Comparison of ENCODE assay signal across 8 mouse cellular contexts in the genomic region with DNA sequence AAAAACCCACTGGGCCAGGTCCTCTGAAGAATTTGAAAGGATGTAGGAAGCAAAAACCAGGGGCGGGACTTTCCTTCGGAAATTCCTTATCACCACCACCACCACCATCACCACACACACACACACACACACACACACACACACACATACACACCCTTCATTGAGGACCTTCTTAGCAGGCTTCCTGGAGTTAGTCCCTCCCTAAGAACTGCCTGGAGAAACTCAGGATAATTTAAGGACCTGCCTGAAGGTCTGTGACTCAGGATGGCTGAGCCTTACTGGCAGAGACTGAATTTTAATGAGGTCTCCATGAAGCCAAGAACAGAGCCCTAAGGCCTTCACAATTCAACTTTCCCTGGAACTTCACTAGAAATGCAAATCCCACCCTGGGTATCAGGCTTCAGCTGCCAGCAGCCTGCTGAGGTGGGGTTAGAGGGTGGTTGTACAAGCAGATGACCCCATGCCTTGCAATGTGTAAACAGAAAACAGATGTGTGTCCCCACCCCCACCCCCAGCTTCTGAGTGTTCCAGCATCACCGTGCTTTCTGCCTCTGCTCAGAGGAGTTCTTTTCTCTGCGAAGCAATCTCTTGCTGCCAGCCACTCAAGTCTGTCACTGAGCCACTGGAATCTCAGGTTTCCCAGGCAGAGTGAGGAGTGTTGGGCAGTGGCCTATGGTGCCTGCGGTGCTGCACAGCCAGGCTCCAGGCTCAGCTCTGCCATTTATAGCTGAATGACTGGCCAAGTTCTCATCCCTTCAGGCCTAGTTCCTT. TPM values are rescaled to one million over a fixed set of nuclear protein-coding genes. Genes with fewer than 3 reads are reported as not detected.
A peak's percentile ranks its signal among the peaks of the same experiment; 100 is the strongest.
DNase-seq lines count a peak whose midpoint lies in the region; ATAC-seq lines count a peak whose summit lies in the region.

No protein-coding gene starts in this region.

- H3K36me3 ChIP-seq in embryonic facial prominence, embryonic 12.5 days = no peaks in the 10 kb centered on the region
- no peaks in the 10 kb centered on the region for H3K36me3 ChIP-seq in heart, embryonic 16.5 days (ENCODE audit: control insufficient read depth, insufficient read depth)
- no peaks in the 10 kb centered on the region for H3K36me3 ChIP-seq in limb, embryonic 13.5 days
- no peaks in the 10 kb centered on the region for H3K36me3 ChIP-seq in stomach, embryonic 16.5 days (ENCODE audit: control insufficient read depth, insufficient read depth, low read length)

- DNase-seq in adrenal gland, adult (ENCODE audit: inconsistent age in 2 of 2, low spot score in 1 of 2) = peak; percentile 20 to 53
- no peak for DNase-seq in adrenal gland, adult 8-10 months
- DNase-seq in cerebellum, postnatal 4 days (ENCODE audit: low spot score in 2 of 2) = no peak
- DNase-seq in ovary, postnatal 14 days (ENCODE audit: low spot score) = no peak

- H3K4me1 ChIP-seq in embryonic facial prominence, embryonic 12.5 days = peaks cover 38% of the 10 kb centered on the region
- H3K4me1 ChIP-seq in heart, embryonic 16.5 days (ENCODE audit: control insufficient read depth, insufficient read depth, low read length) = peaks cover 32% of the 10 kb centered on the region
- peaks cover 37% of the 10 kb centered on the region for H3K4me1 ChIP-seq in limb, embryonic 13.5 days
- H3K4me1 ChIP-seq in stomach, embryonic 16.5 days (ENCODE audit: control insufficient read depth, insufficient read depth, low read length) = peaks cover 8% of the 10 kb centered on the region

- peak; percentile 72 for ATAC-seq in embryonic facial prominence, embryonic 12.5 days (ENCODE audit: insufficient number of reproducible peaks, insufficient read depth, low FRiP score, low TSS enrichment)
- no peak; the same call in 1 of the 2 replicates for ATAC-seq in heart, embryonic 16.5 days (replicated peaks; ENCODE audit: extremely low read depth, insufficient read depth, low FRiP score)
- peak; percentile 85 for ATAC-seq in limb, embryonic 13.5 days (ENCODE audit: low FRiP score, low read depth)
- peak; percentile 44; the same call in 1 of the 2 replicates for ATAC-seq in stomach, embryonic 16.5 days (ENCODE audit: insufficient read depth, low FRiP score)

- no peaks in the 10 kb centered on the region for H3K27me3 ChIP-seq in embryonic facial prominence, embryonic 12.5 days
- H3K27me3 ChIP-seq in heart, embryonic 16.5 days (ENCODE audit: control insufficient read depth, insufficient read depth, low read length) = no peaks in the 10 kb centered on the region
- no peaks in the 10 kb centered on the region for H3K27me3 ChIP-seq in limb, embryonic 13.5 days
- H3K27me3 ChIP-seq in stomach, embryonic 16.5 days (ENCODE audit: control insufficient read depth, insufficient read depth, low read length) = no peaks in the 10 kb centered on the region

- H3K9ac ChIP-seq in embryonic facial prominence, embryonic 12.5 days = no peak overlapping the region
- H3K9ac ChIP-seq in heart, embryonic 16.5 days (ENCODE audit: low read length) = no peak overlapping the region
- H3K9ac ChIP-seq in limb, embryonic 13.5 days = no peak overlapping the region
- H3K9ac ChIP-seq in stomach, embryonic 16.5 days (ENCODE audit: low read length) = no peak overlapping the region

- H3K9me3 ChIP-seq in embryonic facial prominence, embryonic 12.5 days = no peaks in the 10 kb centered on the region
- H3K9me3 ChIP-seq in heart, embryonic 16.5 days (replicated peaks; ENCODE audit: control insufficient read depth, low read length) = 0 out of 2 replicates have a peak, but pooled peaks cover 2% of the 10 kb centered on the region
- no peaks in the 10 kb centered on the region for H3K9me3 ChIP-seq in limb, embryonic 13.5 days
- H3K9me3 ChIP-seq in stomach, embryonic 16.5 days (replicated peaks; ENCODE audit: control insufficient read depth, low read length) = no peaks in the 10 kb centered on the region

- peak overlapping the region; percentile 85 for H3K27ac ChIP-seq in embryonic facial prominence, embryonic 12.5 days
- H3K27ac ChIP-seq in heart, embryonic 16.5 days (ENCODE audit: low read length) = peak overlapping the region; percentile 78
- H3K27ac ChIP-seq in limb, embryonic 13.5 days = peak overlapping the region; percentile 85
- no peak overlapping the region for H3K27ac ChIP-seq in stomach, embryonic 16.5 days (ENCODE audit: low read length)

- WGBS in embryonic facial prominence, embryonic 12.5 days = 9% methylated on average over 5 of the region's 5 CpGs
- 15% methylated on average over 5 of the region's 5 CpGs for WGBS in heart, embryonic 16.5 days
- 9% methylated on average over 5 of the region's 5 CpGs for WGBS in limb, embryonic 13.5 days
- 21% methylated on average over 5 of the region's 5 CpGs for WGBS in stomach, embryonic 16.5 days

- no peak overlapping the region for H3K4me2 ChIP-seq in embryonic facial prominence, embryonic 12.5 days (replicated peaks)
- no peak overlapping the region for H3K4me2 ChIP-seq in heart, embryonic 16.5 days (ENCODE audit: low read depth, low read length)
- peak overlapping the region; percentile 14; the same call in 1 of the 2 replicates for H3K4me2 ChIP-seq in limb, embryonic 13.5 days (replicated peaks)
- no peak overlapping the region for H3K4me2 ChIP-seq in stomach, embryonic 16.5 days (ENCODE audit: low read depth, low read length)

- H3K4me3 ChIP-seq in embryonic facial prominence, embryonic 12.5 days = no peak overlapping the region
- H3K4me3 ChIP-seq in heart, embryonic 16.5 days (ENCODE audit: low read length) = no peak overlapping the region
- no peak overlapping the region for H3K4me3 ChIP-seq in limb, embryonic 13.5 days
- no peak overlapping the region for H3K4me3 ChIP-seq in stomach, embryonic 16.5 days (replicated peaks; ENCODE audit: low read length)

RNA-seq across cellular contexts. Expression of gene Amotl1, which starts 2.4 kb away (rescaled TPM):
- 10 to 100 TPM; 26.5 to 48.4 (median 40.6) TPM for total RNA-seq in adrenal gland, adult 8-10 months (2022)
- polyA plus RNA-seq in embryonic facial prominence, embryonic 12.5 days (2016; fragmentation: Nextera tagmentation; extraction: Ambion mirVana) = 33.7 and 35.1 TPM in 2 replicates
- 17.8 and 19.1 TPM in 2 replicates for polyA plus RNA-seq in heart, embryonic 16.5 days (2015; fragmentation: Nextera tagmentation; extraction: Ambion mirVana)
- polyA plus RNA-seq in limb, embryonic 13.5 days (2015; fragmentation: Nextera tagmentation; extraction: Ambion mirVana) = 33.3 and 35.3 TPM in 2 replicates
- polyA plus RNA-seq in stomach, embryonic 16.5 days (2015; fragmentation: Nextera tagmentation; extraction: Ambion mirVana) = 19.7 and 19.8 TPM in 2 replicates

Comparison
In these comparisons a context has a peak if more than half of its experiments do, and no peak if none do; other contexts are left out.
1. DNase-seq: peak in adrenal gland, adult (2 of 2); none in adrenal gland, adult 8-10 months (single experiment), cerebellum, postnatal 4 days (0 of 2) and ovary, postnatal 14 days (single experiment).